Mouse (Mus musculus): ENCODE measurements around the gene Gm49321.

DNA sequence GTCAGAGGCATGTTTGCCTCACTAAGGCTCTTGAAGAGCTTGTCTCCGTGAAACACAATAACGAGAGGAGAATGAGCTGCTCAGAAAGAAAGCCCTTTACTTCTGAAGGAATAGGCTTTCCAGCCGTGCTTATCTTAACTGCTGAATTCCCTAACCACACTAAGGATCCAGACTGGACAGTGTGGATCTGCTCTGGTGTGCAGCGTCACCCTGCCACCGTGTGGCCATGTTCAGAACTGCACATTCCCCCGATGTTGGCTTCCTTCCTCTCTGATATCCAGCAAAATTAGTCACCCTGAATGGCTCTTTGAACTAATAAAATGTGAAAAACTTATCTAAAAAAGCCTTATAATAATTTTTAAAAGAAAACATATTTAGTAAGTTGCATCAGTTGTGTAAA is 76.3 kb downstream of the Gm49321 start:
- TF ChIP-seq CTCF (IDR thresholded peaks at IDR 0.05; ENCODE audit: borderline replicate concordance, control insufficient read depth, extremely low read depth, insufficient read depth, low read length, poor library complexity) = peak; percentile 82; the same call in 1 of the 2 replicates
- TF ChIP-seq POLR2A (IDR thresholded peaks at IDR 0.05; ENCODE audit: control insufficient read depth, extremely low read depth, insufficient read depth, low read length, poor library complexity) = no peak

Data from thymus, adult 2 months (tissue).